Mouse (Mus musculus): ENCODE results near the gene Nr2c2ap.
A peak's percentile ranks its signal among the peaks of the same experiment; 100 is the strongest.

Gene Nr2c2ap

GRCm38 (mm10) chr8:70120667-70121066 lies 10.5 kb upstream of the Nr2c2ap start, which contains the start of gene Ncan:
Ncan (minus strand) TSS chr8:70120873.
- no peak for DNase-seq (ENCODE audit: low read depth)

- DNase-seq (ENCODE audit: low read depth): no peak
Observed at GRCm38 (mm10) chr8:70122863-70123262, 8.3 kb upstream of the Nr2c2ap start.

DNA sequence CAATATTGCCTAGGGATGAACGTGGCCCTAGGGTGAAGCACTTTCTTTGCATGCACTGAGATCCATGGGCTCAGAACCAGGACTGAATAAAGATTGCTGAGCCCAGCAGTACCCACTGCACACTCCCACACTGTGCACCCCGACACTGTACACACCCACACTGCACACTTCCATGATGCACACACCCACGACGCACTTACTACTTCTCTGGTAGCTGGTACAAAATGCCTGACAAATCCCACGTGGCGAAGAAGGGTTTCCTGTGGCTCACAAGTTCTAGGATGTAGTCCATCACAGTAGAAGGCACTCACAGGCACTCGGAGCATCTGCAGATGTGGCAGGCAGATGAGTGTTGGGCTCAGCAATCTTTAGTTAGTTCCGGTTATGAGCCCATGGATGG lies 6.1 kb upstream of the Nr2c2ap start:
- no peak for DNase-seq (ENCODE audit: low read depth)

DNA sequence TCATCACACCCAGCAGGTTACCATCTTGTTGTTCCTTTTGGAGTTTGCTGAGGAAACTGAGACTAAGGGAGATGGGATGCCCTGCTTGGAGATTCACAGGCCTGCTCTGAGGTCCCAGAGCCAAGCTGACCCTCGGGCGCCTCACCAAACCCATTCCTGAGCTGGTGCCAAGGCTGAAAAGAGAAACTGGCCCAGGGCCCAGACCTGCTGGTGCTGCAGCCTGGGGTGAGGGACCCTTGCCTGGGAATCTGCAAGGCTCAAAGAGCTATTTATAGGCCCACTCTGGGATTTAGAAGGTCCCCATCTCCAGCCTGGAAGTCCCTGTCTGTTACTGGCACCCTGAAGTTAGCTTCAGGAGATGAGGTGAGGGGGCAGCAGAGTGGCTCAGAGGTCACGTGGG lies 2.7 kb upstream of the Nr2c2ap start:
- DNase-seq (ENCODE audit: low read depth): no peak

DNA sequence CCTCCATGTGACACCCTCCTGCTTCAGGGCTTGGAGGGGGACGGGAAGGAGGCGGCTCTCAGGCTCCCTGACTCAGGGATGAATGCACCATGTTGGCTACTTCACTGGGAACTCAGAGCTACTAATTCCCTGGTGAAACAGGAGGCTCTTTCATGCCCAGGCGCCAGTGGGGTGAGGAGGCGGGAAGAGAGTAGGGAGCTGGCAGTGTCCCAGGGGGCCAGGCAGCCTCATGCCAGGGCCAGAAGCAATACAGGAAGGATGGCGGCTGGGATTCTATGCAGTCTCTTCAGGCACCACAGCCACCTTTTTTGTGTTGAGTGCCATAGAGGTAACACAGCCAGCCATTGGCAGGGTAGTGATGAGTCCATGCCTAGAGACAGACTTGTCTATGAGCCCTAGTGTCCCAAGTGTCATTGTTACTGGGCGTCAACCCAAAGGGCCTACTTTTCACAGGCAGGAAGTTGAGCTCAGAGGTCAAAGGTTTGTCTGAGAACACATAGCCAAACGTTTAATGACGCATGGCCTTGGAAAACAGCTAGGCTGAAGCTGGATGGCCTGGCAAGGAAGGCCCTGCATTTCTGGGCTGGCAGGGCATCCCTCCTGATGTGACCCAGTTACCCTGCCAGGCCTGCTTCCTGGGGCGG lies 1.7 kb upstream of the Nr2c2ap start:
- no peak for DNase-seq (ENCODE audit: low read depth)

GRCm38 (mm10) chr8:70130066-70130465 lies 1.1 kb upstream of the Nr2c2ap start:
- DNase-seq (ENCODE audit: low read depth): no peak

- DNase-seq (ENCODE audit: low read depth): no peak
Observed at GRCm38 (mm10) chr8:70134086-70134485, 3.0 kb downstream of the Nr2c2ap start.

GRCm38 (mm10) chr8:70134931-70135330 lies 3.8 kb downstream of the Nr2c2ap start:
- DNase-seq (ENCODE audit: low read depth): no peak

- no peak for DNase-seq (ENCODE audit: low read depth)
Observed at GRCm38 (mm10) chr8:70136591-70136990, 5.5 kb downstream of the Nr2c2ap start.

DNA sequence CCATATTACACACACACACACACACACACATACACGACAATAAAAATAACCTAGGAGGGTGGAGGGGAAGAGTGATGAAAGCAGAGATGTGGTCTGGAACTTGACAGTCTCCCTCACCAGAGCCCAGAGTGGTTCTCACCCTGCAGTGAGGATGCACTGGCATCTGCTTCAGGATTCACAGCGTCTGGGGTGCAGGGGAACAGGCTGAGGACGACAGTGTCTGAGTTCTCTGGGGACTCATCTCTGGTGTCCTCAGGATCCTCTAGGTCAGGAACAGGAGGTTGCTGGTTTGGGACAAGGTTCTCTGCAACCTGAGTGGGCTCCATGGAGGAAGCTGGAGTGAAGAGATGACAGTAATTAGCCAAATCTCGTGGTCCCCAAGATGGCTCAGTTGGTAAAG lies 6.8 kb downstream of the Nr2c2ap start:
- DNase-seq (ENCODE audit: low read depth): no peak

DNA sequence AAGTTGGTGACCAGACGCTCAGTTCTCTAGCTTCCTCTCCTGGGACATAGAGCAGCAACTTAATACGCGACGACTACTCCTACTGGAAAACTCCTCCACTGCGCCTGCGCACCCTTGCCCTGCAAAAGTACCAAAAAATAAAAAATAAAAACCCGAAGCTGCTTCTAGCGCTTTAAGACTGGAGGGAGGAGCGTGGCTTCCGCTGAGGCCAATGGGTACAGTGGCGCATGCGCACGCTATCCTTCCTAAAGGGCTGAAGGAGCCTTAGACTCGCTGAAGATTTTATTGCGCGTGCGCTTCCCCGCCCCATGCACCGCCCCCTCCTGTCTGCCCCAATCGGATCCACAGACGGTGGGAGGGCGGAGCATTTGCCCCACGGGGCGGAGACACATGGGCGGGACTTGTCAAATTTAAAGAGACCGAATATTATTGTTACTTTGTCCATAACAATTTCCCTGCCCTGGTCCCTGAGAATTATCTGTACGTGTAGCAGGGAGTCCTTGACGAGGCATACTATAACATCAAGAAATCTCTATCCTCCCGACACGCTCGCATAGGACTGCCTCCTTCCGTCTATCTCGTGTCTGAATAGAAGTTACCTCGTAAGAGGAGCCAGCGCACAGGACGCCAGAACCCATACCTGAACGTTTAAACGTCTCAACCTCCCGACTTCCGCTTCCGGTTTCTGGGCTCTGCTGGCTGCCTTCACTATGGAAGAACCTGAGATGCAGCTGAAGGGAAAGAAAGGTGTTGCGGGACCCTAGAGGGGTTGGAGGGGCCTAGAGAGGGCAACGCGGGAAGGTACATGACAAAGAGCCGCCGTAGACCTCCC lies 8.1 kb downstream of the Nr2c2ap start, which contains the start of the genes Rfxank, Borcs8 and Mef2b:
Gene Rfxank (minus strand): TSS at position 129 of the 832 bp plus-strand sequence.
Gene Borcs8 (plus strand): TSS at position 474 of the 832 bp plus-strand sequence.
Gene Mef2b (plus strand): TSS at position 686 of the 832 bp plus-strand sequence.
- peak; percentile 100 for DNase-seq (ENCODE audit: low read depth)

DNA sequence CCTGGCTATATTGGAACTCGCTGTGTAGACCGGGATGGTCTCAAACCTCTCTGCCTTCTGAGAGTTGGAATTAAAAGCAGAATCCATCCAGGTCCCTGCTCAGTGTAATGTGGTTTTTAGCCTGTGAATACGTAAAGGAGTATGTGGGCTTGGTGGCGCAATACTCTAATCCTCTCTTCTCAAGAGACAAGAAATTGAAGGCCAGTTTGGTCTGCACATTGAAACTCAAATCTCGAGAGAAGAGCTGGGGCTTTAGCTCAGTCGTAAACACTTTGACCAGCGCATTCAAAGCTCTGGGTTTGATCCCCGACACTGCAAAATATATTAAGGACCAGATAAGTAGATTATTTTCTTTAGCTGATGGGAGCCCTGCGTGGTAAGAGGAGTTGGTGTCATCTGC lies 8.8 kb downstream of the Nr2c2ap start:
- DNase-seq (ENCODE audit: low read depth): no peak

DNA sequence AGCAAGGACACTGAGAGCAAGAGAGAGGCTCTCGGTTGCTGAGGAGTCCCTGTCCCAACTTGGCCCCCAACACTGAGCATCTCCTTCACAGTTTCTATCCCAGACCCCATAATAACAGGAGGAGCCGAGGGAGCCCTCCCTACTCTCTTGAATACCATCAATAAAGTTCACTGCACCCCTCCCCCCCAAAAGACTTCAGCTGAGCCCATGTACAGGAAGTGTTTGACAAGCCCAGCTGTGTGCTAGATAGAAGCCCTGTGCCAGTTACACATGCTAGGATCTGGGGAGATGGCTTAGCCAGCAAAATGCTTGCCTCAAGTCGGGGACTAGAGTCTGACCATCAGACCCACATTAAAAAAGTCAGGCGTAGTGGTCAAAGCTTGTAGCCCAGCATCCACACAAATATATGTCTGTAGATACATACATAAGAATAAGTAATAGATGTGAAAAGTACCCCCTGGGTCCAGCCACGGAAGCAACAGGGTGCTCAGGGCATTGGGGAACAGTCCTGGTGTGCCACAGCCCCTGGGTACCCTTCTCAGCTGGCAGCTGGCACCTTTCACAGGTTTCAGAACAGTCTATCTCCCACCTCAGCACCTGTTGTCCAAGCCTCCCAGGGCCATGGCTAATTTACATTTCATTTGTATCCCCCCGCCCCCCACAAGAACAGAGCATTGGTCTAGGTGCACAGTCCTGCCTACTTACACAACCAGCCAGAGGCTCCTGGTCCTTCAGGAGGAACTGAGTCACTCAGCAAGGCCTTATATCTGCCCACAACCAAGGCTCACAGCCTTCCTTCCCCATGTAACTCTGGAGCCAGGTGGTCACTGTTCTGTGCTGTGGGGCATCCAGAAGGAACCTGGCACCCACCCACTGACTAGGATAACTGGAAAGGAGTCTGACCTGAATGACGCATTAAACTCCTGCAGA lies 16.8 kb downstream of the Nr2c2ap start:
- no peak for DNase-seq (ENCODE audit: low read depth)

DNA sequence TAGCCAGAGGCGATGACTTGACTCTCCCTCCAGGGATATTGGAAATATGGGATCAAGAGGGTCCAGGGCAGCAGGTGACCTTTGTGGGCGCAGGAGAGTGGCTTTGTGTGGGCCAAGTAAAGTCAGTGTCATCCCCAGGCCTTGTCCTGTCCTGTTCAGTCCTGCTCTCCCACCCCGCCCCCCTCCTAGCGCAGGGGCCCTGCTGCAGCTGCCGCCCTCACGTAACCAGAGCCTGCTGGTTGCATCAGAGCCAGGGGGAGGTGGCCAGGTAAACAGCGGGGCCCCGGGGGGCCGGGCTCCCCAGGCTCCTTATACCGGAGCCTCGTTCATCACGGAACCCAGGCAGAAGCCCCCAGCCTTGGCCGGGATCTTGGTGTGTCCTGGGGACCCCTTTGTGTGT lies 19.0 kb downstream of the Nr2c2ap start:
- DNase-seq (ENCODE audit: low read depth): no peak

DNA sequence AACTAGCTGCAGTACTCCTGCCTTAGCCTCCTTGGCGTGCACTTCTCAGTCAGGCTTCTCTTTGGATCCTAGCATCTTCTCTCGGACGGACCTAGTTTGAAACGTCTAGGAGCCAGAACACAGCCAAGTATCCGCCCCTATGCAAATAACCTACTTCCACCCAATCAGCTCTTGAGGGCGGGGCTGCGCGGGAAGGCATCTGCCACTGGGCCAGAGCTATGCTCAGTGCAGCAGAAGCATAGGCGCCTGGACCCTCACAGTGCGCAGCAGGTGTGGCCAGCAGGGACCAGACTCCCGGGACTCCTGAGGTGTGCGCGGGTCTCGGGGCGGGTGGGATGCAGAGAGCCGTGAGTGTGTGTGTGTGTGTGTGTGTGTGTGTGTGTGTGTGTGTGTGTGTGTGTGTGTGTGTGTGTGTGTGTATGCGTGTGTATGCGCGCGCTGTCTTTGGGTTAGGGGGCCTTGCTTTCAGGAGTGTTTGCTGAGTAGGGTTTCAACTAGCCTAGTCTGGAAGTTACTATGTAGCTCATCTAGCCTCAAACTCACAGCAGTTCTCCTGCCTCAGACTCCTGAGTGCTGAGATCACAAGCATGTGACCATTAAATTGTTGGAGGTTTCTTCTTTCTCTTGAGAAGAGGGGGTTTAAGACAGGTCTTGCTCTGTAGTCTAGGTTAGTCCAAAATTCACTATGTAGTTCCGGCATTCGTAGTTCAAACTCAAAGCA lies 21.6 kb downstream of the Nr2c2ap start:
- peak; percentile 84 for DNase-seq (ENCODE audit: low read depth)

- DNase-seq (ENCODE audit: low read depth): no peak
Observed at GRCm38 (mm10) chr8:70157240-70157800, 26.2 kb downstream of the Nr2c2ap start.

GRCm38 (mm10) chr8:70158069-70158853 lies 27.1 kb downstream of the Nr2c2ap start:
- DNase-seq (ENCODE audit: low read depth): no peak

DNA sequence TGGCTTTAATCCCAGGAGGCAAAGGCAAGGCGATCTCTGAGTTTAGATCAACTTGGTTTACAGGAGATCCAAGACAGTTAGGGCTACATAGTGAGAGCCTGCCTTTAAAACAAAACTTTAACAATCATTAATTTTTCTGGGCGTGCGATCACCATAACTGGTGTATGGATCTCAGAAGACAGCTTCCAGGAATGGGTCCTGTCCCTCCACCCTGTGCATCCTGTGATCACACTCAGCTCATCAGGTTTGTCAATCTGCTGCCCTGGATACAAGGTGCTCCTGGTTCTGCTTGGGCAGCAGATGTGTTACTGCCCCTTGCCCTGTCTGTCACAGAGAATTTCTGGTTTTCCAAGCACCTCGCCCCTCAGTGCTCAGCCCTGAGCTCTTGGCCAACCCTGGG lies 28.1 kb downstream of the Nr2c2ap start:
- DNase-seq (ENCODE audit: low read depth): no peak

DNA sequence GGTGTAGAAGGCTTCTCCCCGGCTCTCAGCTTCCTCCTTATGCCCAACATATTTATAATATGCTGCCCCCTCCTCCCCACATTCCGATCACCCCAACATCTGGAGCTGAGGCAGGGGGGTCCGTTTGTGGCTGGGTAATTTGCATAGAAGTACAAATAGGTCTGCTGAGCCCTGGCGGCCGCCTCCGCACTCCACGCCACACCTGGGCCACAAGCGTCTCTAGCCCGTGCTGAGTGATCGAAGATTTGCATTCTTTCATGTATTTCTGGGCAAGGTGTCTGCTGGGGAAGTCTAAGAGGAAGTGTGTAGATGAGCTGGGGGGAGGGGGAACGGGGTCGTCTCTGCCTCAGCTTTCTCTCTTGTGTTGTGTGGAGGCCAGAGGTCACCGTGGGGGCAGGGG lies 28.9 kb downstream of the Nr2c2ap start:
- DNase-seq (ENCODE audit: low read depth): no peak

DNA sequence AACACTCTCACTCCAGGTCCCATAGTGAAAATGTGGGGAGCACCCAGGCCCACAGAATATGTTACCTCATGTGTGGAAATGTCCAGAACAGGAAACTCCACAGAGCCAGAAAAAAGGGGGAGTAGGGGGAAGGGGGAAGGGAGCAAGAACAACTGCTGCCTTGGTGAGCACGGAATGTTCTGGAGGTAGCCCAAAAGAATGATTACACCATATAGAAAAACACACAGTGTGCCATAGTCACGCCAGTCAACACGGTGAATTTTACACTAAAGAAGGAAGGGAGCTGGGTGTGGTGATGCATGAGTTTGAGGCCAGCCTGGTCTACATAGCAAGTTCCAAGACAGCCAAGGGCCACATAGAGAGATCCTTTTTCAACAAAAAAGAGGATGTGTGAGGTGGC lies 32.2 kb downstream of the Nr2c2ap start:
- no peak for DNase-seq (ENCODE audit: low read depth)
